Mouse (Mus musculus): ENCODE data around the gene Cx3cr1.

Cx3cr1 gene

DNA sequence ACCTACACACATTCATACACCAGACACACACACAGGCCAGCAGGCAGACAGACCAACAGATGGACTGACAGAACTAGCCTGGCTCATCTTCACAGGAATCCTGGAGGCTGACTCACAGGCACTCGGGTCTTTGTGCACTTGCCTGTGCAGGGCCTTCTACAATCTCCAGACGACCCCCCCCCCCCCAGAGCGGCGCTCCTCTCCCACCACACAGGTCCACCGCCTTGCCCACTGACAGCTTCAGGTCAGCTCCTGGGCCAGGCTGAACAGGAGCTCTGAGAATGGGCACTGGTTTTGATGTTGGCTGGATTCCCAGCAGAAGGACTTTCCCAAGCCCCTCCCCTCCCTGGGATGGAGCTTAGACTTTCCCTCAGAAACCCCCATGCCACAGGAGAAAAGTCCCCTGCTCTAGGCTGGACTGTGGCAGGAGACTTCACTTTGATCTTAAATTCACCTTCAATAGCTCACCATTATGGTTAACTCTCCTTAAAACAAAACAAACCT lies 92.1 kb downstream of the Cx3cr1 start:
- in situ Hi-C loops (cut with MboI, MseI): no loop called here

DNA sequence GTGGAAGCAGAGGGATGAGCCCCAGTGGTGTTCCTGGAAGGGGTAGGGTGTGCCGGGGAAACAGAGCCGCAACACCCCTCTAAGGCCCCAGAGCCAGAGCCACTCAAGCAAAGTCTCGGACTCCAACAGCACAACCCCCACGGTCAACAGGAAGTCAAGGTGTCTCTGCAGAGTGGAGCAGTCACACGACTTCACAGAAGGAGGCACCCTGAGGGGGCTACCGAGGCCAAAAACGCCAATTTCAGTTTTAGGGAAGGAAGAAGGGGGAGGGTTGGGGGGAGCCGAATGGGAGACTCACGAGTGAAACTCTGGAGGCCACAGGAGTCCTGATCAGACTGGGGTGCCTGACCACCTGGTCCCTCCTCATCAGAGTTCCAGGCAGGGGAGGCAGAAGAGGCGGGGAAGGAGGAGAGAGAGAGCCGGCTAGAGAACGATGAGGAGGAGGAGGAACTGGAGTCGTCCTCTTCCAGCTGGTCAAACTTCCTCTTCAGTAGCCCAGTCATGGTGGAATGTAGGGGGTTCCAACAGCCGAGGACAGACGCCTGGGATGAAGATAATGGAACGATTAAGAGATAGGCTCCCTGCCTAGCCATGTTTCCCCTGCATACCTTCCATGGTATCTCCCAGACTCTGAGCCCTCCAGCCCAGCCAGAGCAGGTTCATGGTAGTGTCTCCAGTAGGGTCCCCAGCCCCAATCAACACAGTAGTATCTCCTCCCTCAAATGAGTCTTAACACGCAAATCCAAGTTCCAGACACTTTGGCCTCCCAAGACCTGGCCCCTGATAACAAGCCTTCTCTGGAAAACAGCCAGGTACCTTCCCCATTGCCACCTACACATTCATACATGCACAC lies 92.7 kb downstream of the Cx3cr1 start:
- in situ Hi-C loops (cut with MboI, MseI): no loop called here

DNA sequence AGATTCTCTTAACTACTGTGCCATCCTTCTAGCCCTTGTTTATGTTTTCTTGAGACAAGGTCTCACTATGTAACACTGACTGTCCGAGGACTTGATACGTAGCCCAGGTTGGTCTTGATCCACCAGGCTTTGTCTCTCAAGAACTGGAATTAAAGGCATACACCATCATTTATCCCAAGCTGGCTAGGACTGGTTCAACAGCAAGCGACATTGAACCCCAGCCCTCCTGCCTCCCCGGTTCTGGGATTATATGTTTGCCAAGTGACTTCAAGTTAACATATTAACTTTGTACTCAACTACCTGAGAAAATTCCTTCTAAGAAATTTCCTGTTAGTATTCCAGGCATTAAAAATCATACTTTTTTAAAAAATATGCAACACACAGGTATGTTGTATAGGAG lies 94.4 kb downstream of the Cx3cr1 start:
- in situ Hi-C loops (cut with MboI, MseI): no loop called here

- in situ Hi-C loops (cut with MboI, MseI): no loop called here
Measured at GRCm38 (mm10) chr9:119974609-119975008, 95.1 kb downstream of the Cx3cr1 start.

- in situ Hi-C loops (cut with MboI, MseI): no loop called here
Measured at GRCm38 (mm10) chr9:119973869-119974520, 95.7 kb downstream of the Cx3cr1 start.

DNA sequence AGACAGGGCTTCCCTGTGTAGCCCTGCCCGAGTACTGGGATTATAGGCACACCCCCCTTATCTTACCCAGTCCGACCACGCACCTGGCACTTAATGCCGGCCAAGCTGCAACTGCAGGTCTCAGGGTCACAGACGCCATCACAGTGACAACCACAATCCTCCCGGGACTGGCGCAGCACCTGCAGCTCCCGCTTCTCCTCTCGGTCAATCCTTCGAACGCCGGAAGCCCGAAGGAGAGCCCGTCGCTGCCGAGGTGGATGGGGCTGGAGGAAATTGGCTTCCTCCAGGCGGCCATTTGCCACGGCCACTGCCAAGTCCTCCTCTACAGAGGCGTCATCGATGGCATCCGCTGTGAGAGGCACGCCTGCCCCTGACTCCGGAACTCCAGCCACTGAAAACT lies 96.4 kb downstream of the Cx3cr1 start:
- in situ Hi-C loops (cut with MboI, MseI): no loop called here

GRCm38 (mm10) chr9:119972582-119972981 lies 97.1 kb downstream of the Cx3cr1 start:
- in situ Hi-C loops (cut with MboI, MseI): no loop called here

DNA sequence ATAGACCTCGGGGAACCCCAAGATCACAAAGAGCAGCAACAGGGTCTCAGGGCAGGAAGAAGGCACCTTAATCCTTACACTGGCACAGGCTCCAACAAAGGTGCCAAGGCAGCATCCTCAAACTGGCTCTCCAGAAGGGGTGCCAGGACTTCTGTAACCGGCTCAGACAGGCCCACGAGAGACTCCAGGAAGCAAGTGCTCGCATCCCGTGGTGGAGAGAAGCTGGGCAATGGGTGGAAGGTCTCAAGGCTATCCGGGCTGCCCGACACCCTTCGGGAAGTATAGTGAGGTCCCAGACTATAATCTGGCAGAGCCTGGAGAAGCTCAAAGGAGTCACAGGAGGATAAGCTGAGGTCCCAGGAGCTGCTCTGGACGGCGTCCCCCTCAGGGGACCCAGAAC lies 97.5 kb downstream of the Cx3cr1 start:
- in situ Hi-C loops (cut with MboI, MseI): no loop called here

GRCm38 (mm10) chr9:119970763-119971656 lies 98.7 kb downstream of the Cx3cr1 start:
- in situ Hi-C loops (cut with MboI, MseI): no loop called here

DNA sequence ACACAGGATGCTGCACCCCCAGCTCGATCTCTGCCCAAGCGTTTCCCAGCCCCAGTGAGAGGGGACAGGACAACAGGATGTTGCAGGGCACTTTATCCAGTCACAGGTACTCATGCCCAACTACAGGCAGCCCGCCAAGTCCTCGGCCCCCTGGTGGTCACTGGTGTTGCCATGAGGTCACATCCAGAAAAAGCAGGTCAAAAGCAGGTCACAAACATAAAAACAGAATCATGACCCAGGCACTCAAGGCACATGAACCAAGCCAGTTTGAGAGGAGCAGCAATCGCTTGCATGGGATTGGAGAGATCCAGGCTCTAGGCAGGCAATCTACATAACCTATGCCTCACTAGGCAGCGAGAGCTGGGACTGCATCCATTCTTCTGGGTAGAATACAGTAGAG lies 99.5 kb downstream of the Cx3cr1 start:
- in situ Hi-C loops (cut with MboI, MseI): no loop called here

DNA sequence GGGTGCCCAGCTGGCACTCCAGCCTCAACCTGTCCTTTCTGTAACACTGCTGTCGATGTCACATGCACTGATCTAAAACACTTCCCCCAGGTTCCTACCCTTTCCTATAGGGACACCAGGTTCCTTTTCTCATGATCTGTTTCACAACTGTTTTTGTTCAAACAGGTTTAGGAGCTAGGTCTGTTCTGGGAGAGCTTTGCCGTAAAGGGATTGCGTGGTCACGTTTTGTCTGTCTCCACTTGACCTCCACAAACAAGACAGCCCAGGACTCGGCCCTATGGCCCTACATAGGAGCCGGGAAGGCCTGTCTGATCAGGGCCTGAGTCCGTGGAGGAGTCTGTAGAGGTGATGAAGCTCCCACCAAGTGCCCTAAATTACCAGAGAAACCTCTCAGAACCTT lies 99.9 kb downstream of the Cx3cr1 start:
- in situ Hi-C loops (cut with MboI, MseI): no loop called here

- in situ Hi-C loops (cut with MboI, MseI): no loop called here
Measured at GRCm38 (mm10) chr9:119966221-119966910, 103.3 kb downstream of the Cx3cr1 start.

- in situ Hi-C loops (cut with MboI, MseI): no loop called here
Measured at GRCm38 (mm10) chr9:119965186-119965585, 104.5 kb downstream of the Cx3cr1 start.

- in situ Hi-C loops (cut with MboI, MseI): no loop called here
Measured at GRCm38 (mm10) chr9:119964206-119964605, 105.5 kb downstream of the Cx3cr1 start.

DNA sequence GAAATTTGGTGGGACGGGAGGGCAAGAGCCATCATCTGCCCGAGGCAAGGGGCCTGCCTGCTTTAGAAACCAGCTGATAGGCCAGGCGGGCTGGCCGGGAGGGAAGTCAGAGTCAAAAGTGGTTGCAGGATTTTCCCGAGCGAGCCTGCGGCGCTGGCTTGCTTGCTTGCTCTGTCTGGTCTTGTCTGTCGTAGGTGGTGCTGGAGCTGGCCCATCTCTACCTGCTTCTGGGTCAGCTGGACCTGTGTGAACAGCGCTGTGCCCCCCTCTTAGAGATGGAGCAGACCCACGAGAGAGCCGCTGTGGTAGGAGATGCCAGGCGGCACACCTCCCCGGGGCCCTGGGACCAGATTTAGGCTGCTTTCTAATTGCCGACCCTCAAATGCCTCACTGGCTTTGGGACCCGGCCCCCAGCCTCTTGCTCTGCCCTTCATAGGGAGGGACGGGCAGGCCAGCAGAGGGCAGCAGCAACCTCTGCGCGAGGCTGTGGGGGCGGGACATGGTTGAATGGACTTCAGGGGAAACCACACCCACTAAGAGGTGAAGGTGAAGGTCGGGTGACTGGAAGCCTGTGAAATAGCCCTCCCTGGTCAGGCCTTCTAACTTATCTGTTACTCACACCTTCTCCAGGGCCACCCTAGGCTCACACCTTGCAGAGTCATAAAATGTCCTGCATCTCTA lies 106.6 kb downstream of the Cx3cr1 start:
- in situ Hi-C loops (cut with MboI, MseI): no loop called here

- in situ Hi-C loops (cut with MboI, MseI): no loop called here
Measured at GRCm38 (mm10) chr9:119962216-119962615, 107.5 kb downstream of the Cx3cr1 start.

DNA sequence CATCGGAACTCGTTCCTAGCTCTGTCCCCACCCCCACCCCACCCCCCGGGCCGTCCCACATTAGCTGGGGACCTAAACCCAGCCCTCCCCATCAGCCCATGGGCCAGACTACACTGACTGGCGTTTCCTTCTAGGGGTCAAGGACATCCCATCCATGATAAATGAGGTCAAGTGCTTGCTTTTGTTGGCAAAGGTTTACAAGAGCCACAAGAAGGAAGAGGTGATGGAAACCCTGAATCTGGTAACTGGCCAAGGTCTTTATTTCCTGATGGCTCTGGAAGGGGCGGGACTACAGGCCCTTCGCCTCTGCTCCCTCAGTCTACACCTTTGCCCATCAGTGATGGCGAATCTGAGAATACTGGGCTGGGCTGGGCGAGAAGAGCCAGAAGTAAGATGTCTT lies 110.8 kb downstream of the Cx3cr1 start:
- in situ Hi-C loops (cut with MboI, MseI): no loop called here

- in situ Hi-C loops (cut with MboI, MseI): no loop called here
Measured at GRCm38 (mm10) chr9:119951388-119951787, 118.3 kb downstream of the Cx3cr1 start.

DNA sequence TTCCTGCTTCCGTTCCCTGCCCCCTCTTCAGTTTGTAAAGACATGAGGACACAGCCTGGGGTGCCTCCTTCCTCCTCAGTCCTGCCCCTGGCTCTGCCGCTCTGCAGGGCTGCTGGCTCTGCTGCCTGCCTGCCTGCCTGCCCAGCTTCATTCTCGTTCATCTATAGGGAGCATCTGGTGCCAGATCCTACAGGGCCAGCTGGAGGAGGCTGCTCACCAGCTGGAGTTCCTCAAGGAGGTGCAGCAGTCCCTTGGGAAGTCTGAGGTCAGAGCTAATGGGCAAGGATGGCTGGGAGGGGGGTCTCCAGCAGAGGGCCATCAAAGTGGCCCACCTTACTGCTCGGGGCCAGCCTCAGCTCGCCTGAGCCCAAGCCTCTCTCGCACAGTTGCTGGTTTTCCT lies 119.2 kb downstream of the Cx3cr1 start:
- in situ Hi-C loops (cut with MboI, MseI): no loop called here

DNA sequence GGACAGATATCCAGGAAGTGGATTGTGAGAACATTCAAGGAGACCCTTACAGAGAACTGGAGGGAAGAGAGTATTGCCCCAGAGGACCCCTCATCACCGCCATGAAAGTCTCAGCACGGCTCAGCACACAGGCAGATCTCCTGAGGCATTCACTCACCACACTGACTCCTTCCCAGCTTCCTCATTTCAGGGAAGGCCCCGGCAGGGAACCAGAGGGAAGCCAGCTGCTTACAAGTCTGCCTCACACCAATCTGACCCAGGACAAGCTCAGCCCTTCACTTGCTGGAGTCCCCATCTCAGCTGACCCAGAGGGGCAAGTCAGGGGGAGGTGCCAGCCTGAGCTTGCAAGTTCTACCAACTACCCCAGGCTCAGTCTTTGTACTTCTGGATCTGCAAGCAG lies 120.9 kb downstream of the Cx3cr1 start:
- in situ Hi-C loops (cut with MboI, MseI): no loop called here

Measured in T-helper 1 cell (primary cell).